17 mouse cellular contexts compared by ENCODE assay signal in the genomic region with DNA sequence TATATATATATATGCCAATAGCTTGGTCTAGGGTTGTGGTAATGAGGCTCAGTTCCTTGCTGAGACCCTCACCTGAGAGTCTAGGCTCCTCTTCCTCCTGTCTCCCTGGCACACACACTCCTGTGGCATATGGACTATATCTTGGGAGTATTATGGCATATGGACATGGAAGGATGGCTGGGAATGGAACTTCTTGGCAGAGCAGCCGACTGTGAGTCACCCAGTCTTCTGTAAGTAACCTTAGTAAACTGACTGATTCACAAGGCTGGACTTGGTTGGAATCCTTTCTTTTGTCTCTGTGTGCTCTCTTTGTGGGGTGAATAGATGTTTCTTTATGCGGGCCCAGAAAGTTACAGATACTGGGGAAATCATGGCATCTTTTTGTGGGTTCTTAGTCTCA. TPM values are rescaled to one million over a fixed set of nuclear protein-coding genes. Genes with fewer than 3 reads are reported as not detected.
DNase-seq lines count a peak whose midpoint lies in the region; ATAC-seq lines count a peak whose summit lies in the region.
"Had no signal": no experiment of that assay in that cellular context is flagged by ENCODE, and none has a peak within 500 bp of the region (broad histone marks: within the 10 kb centered on the region; RNA-seq: fewer than 3 reads in every experiment).

No protein-coding gene starts in this region.

- no peak for ATAC-seq in cerebellum, adult (ENCODE audit: insufficient number of reproducible peaks, low FRiP score, low TSS enrichment)
- ATAC-seq in granulocyte monocyte progenitor cell, adult 5-6 weeks (replicated peaks; ENCODE audit: poor library complexity, severe bottlenecking): no peak
- ATAC-seq: CD4-positive, CD25-positive, alpha-beta regulatory T cell, adult 4 months; forebrain, embryonic 16.5 days; hindbrain, postnatal 0 days; liver, embryonic 12.5 days had no signal

- DNase-seq in cerebellum, postnatal 25 days: peak; percentile 9 to 46
- peak; percentile 27 for DNase-seq in left cerebral cortex, postnatal 36 days (ENCODE audit: low spot score in 2 of 2)
- DNase-seq in left cerebral cortex, postnatal 10 days (ENCODE audit: extremely low spot score in 1 of 2, low spot score in 2 of 2): no peak
- DNase-seq in fibroblast of lung, adult 2 months (ENCODE audit: low read depth): peak; percentile 31
- no peak for DNase-seq in retina, embryonic 14.5 days (ENCODE audit: low spot score)
- DNase-seq: embryo, embryonic 11 days; gastrocnemius, postnatal 10 days; heart, postnatal 4 days; kidney, adult 2 months; kidney, postnatal 36 days; midbrain, embryonic 14.5 days had no signal

- intact Hi-C loops in left cerebral cortex, postnatal 36 days (cut with DNase I): no loop called here
- intact Hi-C loops in left cerebral cortex, postnatal 10 days (cut with DNase I): no loop called here

RNA-seq across cellular contexts. Expression of a gene that starts 37.6 kb away (rescaled TPM):
- total RNA-seq in left cerebral cortex, postnatal 36 days (2021): 10 to 100 TPM; 48.2 to 59.1 TPM
- 10 to 100 TPM; 58.9 to 60.2 TPM for total RNA-seq in left cerebral cortex, postnatal 10 days (2021)
- total RNA-seq in granulocyte monocyte progenitor cell, adult 5-6 weeks (2014; fragmentation: Nextera tagmentation): 58.4 and 65.7 TPM in 2 replicates
- 58.0 and 58.9 TPM in 2 replicates for total RNA-seq in granulocyte monocyte progenitor cell, adult 5-6 weeks (2017)

Comparison
In these comparisons a context has a peak if more than half of its experiments do, and no peak if none do; other contexts are left out.
1. DNase-seq: peak in cerebellum, postnatal 25 days (2 of 2), left cerebral cortex, postnatal 36 days (2 of 2) and fibroblast of lung, adult 2 months (single experiment); none in left cerebral cortex, postnatal 10 days (0 of 2) and retina, embryonic 14.5 days (single experiment).